Mouse (Mus musculus): ENCODE data around the gene B3gat2.

DNA sequence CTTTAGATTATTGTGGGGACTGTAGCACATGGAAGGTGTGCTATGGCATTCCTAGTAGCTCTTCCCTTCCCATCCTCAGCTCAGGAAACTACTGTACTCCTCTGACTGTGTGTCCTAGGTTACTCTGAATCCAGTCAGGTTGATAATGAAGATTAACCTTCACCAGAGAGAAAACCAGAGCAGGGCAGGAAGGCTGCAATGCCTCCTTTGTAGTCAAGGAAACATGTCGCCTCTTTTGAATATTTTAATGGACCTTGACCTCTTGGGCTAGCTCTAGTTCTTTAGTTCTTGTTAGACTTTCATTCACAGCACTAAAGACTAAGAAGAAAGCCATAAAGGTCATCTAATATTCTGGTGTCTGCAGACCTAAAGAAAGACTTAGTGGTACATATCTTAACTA lies 7.2 kb upstream of the B3gat2 start:
- TF ChIP-seq MAFK (IDR thresholded peaks at IDR 0.05; ENCODE audit: insufficient read depth, low read depth, low read length) (no peak), ZNF384 (IDR thresholded peaks at IDR 0.05; ENCODE audit: low read depth, low read length) (no peak), HCFC1 (IDR thresholded peaks at IDR 0.05; ENCODE audit: borderline replicate concordance, insufficient read depth, low read length) (no peak), CHD2 (IDR thresholded peaks at IDR 0.05; ENCODE audit: low read depth, low read length) (no peak), ZC3H11A (IDR thresholded peaks at IDR 0.05; ENCODE audit: borderline replicate concordance, low read depth, low read length) (no peak)
